Mouse (Mus musculus) brain, embryonic 18.5 days (tissue): ENCODE data around the gene Wars2.

ENCODE experiments used
- DNase-seq: peaks from one replicate; pipeline ENCODE4 v3.0.0-alpha.2; 2012; ENCODE audit warnings: low read depth, low spot score

Wars2 gene

DNA sequence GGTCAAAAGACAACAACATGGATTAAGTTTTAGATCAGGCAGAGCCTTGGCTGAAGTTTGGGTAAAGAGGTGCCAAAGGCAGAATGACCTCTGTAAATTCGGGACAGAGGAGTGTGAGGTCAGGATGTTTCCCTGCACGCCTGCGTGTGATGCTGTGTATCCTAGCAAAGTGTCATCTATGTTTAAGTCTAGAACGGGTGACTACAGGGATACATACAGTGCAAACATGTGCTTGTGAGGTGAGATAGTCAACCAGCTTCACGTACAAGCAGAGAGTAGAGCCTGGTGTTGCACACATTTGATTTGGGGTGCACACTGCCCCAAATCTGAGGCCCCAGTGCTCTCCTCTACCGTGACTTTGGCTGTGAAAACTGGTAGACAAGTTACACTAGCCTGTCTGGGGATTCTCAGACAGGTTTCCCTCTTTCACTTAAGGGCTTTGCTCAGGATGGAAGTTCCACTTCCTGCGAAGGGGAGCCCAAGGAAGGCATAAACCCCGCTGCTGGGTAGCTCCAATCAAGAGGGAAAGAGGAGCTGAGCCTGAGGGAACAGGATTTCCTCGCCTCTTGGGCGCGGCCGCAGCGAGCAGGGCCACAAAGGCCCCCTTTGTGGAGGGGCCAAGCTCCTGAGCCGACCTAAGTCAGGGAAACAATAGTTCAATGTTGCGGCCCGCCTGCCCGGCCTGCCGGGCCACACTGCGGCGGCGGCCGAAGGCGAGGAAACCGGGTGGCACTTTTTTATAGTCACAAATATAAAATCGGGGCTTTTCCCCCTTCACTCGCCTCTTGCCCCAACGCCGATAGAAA is 107.3 kb downstream of the Wars2 start:
- DNase-seq, result no peak

- no peak for DNase-seq
These were observed 108.1 kb downstream of the Wars2 start for GRCm38 (mm10) chr3:99248831-99249550.

DNA sequence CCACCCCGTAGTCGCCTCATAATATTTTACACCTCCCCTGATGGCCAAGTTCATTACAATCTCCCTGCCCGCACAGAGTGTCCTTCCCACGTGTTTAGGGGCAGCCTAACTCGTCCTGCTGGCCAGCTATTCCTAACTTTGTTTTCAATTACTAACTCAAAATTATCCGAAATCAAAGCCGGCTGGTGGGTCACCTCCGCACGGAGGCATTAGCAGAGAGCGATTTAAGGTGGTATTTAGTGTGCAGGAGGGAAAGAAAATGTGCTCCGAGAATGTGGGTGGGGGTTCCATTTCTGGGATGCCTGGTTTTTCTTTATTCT is 108.6 kb downstream of the Wars2 start:
- no peak for DNase-seq

- DNase-seq, result no peak
These were observed 109.0 kb downstream of the Wars2 start for GRCm38 (mm10) chr3:99249906-99250305.

GRCm38 (mm10) chr3:99251271-99252165 is 110.7 kb downstream of the Wars2 start:
- no peak for DNase-seq

DNA sequence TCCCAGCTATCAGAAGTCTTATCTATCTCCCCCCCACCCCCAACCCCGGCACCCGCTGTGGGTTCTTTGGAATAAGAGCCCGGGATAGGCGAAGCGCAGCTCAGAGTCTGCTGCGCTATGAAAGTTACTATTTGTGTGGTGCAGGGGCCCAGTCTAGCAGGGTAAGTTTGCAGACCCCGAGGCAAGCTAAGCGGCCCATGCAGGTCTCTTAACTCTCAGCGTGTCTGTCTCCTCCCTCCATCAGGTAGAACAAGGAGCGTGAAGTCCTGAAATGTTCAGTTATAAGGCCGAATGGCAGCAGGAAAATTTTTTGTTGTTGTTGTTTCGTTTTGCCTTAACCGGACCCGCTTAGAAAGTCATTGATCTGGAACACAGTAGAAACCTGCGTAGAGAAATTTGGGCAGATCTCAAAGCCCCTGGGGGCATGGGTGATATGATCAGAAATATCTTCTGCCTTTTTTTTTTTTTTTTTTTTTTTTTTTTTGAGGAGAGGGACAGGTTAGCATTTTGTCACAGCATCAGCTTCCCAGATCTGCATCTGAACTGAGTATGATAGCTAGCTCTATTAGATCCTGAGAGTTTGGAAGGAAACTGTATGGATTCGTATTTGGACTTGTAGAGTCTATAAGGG is 111.7 kb downstream of the Wars2 start:
- DNase-seq, result no peak

GRCm38 (mm10) chr3:99253092-99253488 is 112.2 kb downstream of the Wars2 start:
- no peak for DNase-seq

DNA sequence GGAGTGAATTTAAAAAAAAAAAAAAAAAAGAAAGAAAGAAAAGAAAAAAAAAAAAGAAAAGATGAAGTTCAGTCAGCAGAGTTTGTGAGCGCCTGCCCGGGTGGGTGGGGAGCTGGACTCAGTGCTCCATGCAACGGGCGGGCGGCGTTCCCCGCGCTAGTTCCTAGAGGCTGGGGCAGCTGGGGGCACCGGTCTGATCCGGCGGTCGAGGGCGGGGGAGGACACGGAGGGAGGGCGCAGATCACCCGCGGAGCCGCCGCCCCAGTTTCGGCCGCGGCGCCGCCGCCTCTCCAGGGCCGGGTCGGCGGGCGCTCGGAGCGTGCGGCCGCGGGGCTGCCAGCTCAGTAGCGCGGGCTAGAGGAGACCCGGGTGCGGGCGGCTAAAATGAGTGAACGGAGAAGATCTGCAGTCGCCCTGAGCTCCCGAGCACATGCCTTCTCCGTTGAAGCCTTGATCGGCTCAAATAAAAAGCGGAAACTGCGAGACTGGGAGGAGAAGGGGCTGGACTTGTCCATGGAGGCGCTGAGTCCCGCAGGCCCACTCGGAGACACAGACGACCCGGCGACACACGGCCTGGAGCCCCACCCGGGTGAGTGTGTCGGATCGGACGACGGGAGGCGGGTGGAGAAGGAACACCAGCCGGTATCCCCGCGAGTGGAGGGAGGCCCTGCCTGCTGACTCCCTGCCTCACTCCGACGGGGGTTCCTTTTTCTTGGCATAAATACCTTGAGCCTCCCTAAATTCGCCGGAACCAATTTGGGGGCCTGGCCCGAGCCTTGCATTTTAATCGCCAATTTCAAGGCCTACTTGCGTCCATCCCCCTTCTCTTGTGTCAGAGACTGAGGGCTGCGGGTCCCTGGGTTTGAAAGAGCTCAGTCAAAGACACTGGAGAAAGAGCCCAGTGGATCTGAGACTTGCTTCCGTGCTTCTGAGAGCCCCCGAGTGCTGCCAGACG is 112.9 kb downstream of the Wars2 start:
- no peak for DNase-seq

DNA sequence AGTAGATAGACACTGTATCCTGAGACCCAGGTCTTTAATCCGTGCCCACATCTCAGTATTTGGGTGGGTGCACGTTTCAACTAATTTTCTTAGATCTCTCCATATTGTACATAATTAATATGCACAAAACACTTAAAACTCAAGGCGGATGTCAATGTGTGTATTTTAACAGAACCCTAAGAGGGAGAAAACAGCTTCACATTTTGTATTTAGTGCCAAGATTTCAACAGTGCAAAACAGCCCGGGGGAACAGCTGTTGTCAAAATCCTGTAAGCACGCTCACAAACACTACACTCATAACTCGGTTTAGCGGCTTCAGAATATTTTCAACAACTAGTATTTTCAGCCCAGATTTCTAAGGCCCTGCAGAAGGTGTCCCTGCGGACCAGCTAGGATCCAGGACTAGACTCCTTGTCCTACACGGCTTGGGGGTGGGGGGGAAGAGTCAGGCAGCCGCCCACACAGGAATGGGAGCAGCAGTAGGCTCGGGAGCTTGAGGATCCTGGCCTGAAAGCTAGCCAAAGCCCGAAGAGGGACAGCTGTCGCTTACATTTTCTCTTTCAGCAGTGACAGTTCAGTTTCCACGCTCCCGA is 113.8 kb downstream of the Wars2 start:
- no peak for DNase-seq

- no peak for DNase-seq
These were observed 114.8 kb downstream of the Wars2 start for GRCm38 (mm10) chr3:99255411-99256365.

GRCm38 (mm10) chr3:99256366-99256750 is 115.5 kb downstream of the Wars2 start:
- no peak for DNase-seq

DNA sequence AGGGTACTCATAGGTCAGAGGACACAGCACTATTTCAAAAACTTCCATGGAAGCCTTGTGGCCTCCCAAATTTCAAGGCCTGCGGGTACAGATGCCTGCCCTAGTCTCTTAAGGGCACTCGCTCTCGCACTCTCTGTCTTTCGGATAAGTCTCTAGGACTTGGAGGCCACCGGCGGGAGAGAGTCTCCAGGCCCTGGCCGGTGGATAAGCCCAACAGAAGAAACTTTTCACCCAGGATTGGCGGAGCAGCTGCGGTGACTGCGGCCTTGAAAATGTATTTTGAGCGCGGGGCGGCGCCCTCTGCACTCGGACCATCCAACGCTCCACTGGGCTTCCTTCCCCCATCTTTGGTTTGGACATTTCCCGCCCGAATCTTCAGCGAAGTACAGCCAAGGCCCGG is 115.9 kb downstream of the Wars2 start:
- DNase-seq, result no peak

GRCm38 (mm10) chr3:99257586-99258577 is 117.0 kb downstream of the Wars2 start:
- no peak for DNase-seq

GRCm38 (mm10) chr3:99259741-99260270 is 118.9 kb downstream of the Wars2 start:
- DNase-seq, result no peak

DNA sequence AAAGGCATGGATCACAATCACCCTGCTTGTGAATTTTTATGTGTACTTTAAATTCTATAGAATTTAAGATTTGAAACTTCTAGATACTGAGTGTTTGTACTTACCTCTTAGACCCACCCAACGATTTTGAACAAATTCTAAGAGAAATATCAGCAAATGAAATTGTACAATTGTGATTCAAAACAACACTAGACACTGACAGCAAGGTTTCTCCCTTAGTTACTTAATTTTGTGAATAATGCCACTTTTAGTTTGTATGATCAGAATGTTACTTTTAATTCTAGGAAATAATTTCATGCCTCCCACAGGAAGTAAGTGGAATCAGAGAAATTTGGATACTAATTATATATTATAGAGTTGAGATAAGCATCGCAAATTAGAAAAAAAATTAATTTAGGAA is 119.5 kb downstream of the Wars2 start:
- no peak for DNase-seq

DNA sequence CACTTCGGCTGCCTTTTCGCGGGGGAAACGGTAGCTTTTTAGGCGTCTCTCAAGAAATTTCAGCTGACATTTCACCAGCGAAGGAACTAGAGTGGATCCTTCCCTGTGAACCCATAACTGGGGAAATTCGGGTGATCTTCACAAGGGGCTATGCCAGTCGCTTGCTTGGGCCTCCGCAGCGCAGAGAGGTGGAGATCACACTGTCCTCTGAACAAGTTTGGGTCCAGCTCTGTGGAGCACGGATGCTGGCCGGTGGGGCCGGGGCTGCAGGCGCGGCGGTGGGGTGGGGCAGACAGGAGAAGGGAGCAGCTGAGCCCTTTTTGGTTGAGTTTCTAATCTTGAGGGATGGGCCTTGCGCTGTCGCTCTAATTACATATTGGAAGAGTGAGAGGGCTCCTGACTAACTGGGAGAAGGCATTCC is 120.5 kb downstream of the Wars2 start:
- DNase-seq, result no peak

- no peak for DNase-seq
These were observed 121.1 kb downstream of the Wars2 start for GRCm38 (mm10) chr3:99261986-99262385.
